Mouse (Mus musculus) right cerebral cortex, adult 2 months (tissue): Measurements from ENCODE around the gene Synrg.

Source experiments
- DNase-seq, 2 experiments: peaks; one replicate each; pipeline ENCODE4 v3.0.0; 2021 to 2022; ENCODE audit warnings: low spot score in 2 of 2

Synrg gene

GRCm38 (mm10) chr11:83981338-83981737, 17.1 kb downstream of the Synrg start:
- DNase-seq, result no peak

- no peak for DNase-seq
Observed at GRCm38 (mm10) chr11:83991701-83992100, 27.5 kb downstream of the Synrg start.

- no peak for DNase-seq
Observed at GRCm38 (mm10) chr11:83993428-83993827, 29.2 kb downstream of the Synrg start.

- no peak for DNase-seq
Observed at GRCm38 (mm10) chr11:83994481-83994880, 30.3 kb downstream of the Synrg start.

GRCm38 (mm10) chr11:83995535-83995950, 31.3 kb downstream of the Synrg start:
- peak; percentile 46 to 67 for DNase-seq

GRCm38 (mm10) chr11:83997171-83997868, 33.1 kb downstream of the Synrg start:
- no peak for DNase-seq

GRCm38 (mm10) chr11:83998993-83999392, 34.8 kb downstream of the Synrg start:
- DNase-seq, result no peak

GRCm38 (mm10) chr11:83999411-83999915, 35.2 kb downstream of the Synrg start:
- DNase-seq, result no peak

GRCm38 (mm10) chr11:84001257-84001656, 37.0 kb downstream of the Synrg start:
- no peak for DNase-seq

GRCm38 (mm10) chr11:84003986-84004385, 39.8 kb downstream of the Synrg start:
- DNase-seq, result no peak

GRCm38 (mm10) chr11:84009001-84009400, 44.8 kb downstream of the Synrg start:
- DNase-seq, result no peak

- no peak for DNase-seq
Observed at GRCm38 (mm10) chr11:84010411-84010810, 46.2 kb downstream of the Synrg start.

GRCm38 (mm10) chr11:84011050-84011449, 46.8 kb downstream of the Synrg start:
- DNase-seq, result no peak

GRCm38 (mm10) chr11:84011576-84011975, 47.3 kb downstream of the Synrg start:
- no peak for DNase-seq

GRCm38 (mm10) chr11:84013105-84013504, 48.9 kb downstream of the Synrg start:
- peak; percentile 40 to 48 for DNase-seq

- DNase-seq, result no peak
Observed at GRCm38 (mm10) chr11:84016147-84016809, 52.0 kb downstream of the Synrg start.

- DNase-seq, result no peak
Observed at GRCm38 (mm10) chr11:84016810-84017508, 52.7 kb downstream of the Synrg start.

GRCm38 (mm10) chr11:84027231-84027630, 63.0 kb downstream of the Synrg start:
- no peak for DNase-seq

GRCm38 (mm10) chr11:84028271-84029028, 64.2 kb downstream of the Synrg start:
- no peak for DNase-seq

GRCm38 (mm10) chr11:84031971-84032370, 67.7 kb downstream of the Synrg start:
- DNase-seq, result peak; percentile 71 to 82

GRCm38 (mm10) chr11:84032559-84032958, 68.3 kb downstream of the Synrg start:
- DNase-seq, result no peak

GRCm38 (mm10) chr11:84033671-84034070, 69.4 kb downstream of the Synrg start:
- DNase-seq, result no peak
